Mouse (Mus musculus): ENCODE data around the gene Pcca. TPM values are rescaled to one million over a fixed set of nuclear protein-coding genes. Genes with fewer than 3 reads are reported as not detected.

Gene Pcca
- 6.7 and 13.4 TPM in 2 replicates for total RNA-seq (2014; rRNA removed)
- polyA plus RNA-seq (2015; fragmentation: Nextera tagmentation; extraction: Ambion mirVana): 39.1 and 42.8 TPM in 2 replicates

- Histone ChIP-seq H3K4me1 (ENCODE audit: insufficient read depth, low read length) (peaks cover 8% of the 10 kb centered on the region), H3K4me2 (ENCODE audit: low read depth, low read length) (peak within 1 kb of the TSS; percentile 87), H3K4me3 (ENCODE audit: low read length) (peak within 1 kb of the TSS; percentile 71), H3K36me3 (ENCODE audit: insufficient read depth, low read length) (no peaks in the 10 kb centered on the region), H3K9me3 (ENCODE audit: low read length) (no peaks in the 10 kb centered on the region), H3K27ac (peak within 1 kb of the TSS; percentile 82), H3K9ac (replicated peaks; ENCODE audit: low read length) (peak within 1 kb of the TSS; percentile 72), H3K27me3 (ENCODE audit: insufficient read depth, low read length) (no peaks in the 10 kb centered on the region)
- under 1% methylated on average over 54 of the region's 54 CpGs for whole genome bisulfite sequencing
- DNase-seq (ENCODE audit: low spot score) (peak; percentile 98), ATAC-seq (peak; percentile 100)
- TF ChIP-seq CTCF (IDR thresholded peaks at IDR 0.05; ENCODE audit: low read depth): 0 out of 2 replicates have a peak, but pooled peaks have one; percentile 25
These were observed at the start of gene Pcca for GRCm38 (mm10) chr14:122534017-122534924. Pcca (plus strand) TSS chr14:122534324.

GRCm38 (mm10) chr14:122484458-122484843 lies 49.7 kb upstream of the Pcca start:
- Histone ChIP-seq H3K4me3 (ENCODE audit: low read length) (peak overlapping the region; percentile 60), H3K27me3 (ENCODE audit: insufficient read depth, low read length) (0 out of 2 replicates have a peak, but pooled peaks cover 3% of the 10 kb centered on the region)

GRCm38 (mm10) chr14:122484844-122485551 lies 49.1 kb upstream of the Pcca start:
- Histone ChIP-seq H3K27ac (peak overlapping the region; percentile 89), H3K9ac (replicated peaks; ENCODE audit: low read length) (peak overlapping the region; percentile 89), H3K9me3 (ENCODE audit: low read length) (no peaks in the 10 kb centered on the region), H3K27me3 (ENCODE audit: insufficient read depth, low read length) (0 out of 2 replicates have a peak, but pooled peaks cover 3% of the 10 kb centered on the region), H3K36me3 (ENCODE audit: insufficient read depth, low read length) (no peaks in the 10 kb centered on the region), H3K4me2 (ENCODE audit: low read depth, low read length) (peak overlapping the region; percentile 68), H3K4me1 (ENCODE audit: insufficient read depth, low read length) (no peaks in the 10 kb centered on the region), H3K4me3 (ENCODE audit: low read length) (peak overlapping the region; percentile 60)
- DNase-seq (ENCODE audit: low spot score) (peak; percentile 62), ATAC-seq (peak; percentile 72)
- 9% methylated on average over 23 of the region's 24 CpGs for WGBS
- TF ChIP-seq CTCF (IDR thresholded peaks at IDR 0.05; ENCODE audit: low read depth): no peak

More at GRCm38 (mm10) chr14:122484458-122484843, 49.7 kb upstream of the Pcca start:
- ATAC-seq: peak; percentile 24; the same call in 1 of the 2 replicates
- no peak for DNase-seq (ENCODE audit: low spot score)
- TF ChIP-seq CTCF (IDR thresholded peaks at IDR 0.05; ENCODE audit: low read depth): no peak
- H3K9me3 ChIP-seq (ENCODE audit: low read length): no peaks in the 10 kb centered on the region
- H3K27ac ChIP-seq: peak overlapping the region; percentile 89
- 13% methylated on average over 4 of the region's 4 CpGs for WGBS
- peak overlapping the region; percentile 68 for H3K4me2 ChIP-seq (ENCODE audit: low read depth, low read length)
- H3K36me3 ChIP-seq (ENCODE audit: insufficient read depth, low read length): no peaks in the 10 kb centered on the region
- H3K9ac ChIP-seq (replicated peaks; ENCODE audit: low read length): peak overlapping the region; percentile 89
- H3K4me1 ChIP-seq (ENCODE audit: insufficient read depth, low read length): no peaks in the 10 kb centered on the region

- Histone ChIP-seq H3K9ac (replicated peaks; ENCODE audit: low read length) (peak overlapping the region; percentile 89), H3K4me3 (ENCODE audit: low read length) (peak overlapping the region; percentile 60), H3K9me3 (ENCODE audit: low read length) (no peaks in the 10 kb centered on the region), H3K4me2 (ENCODE audit: low read depth, low read length) (peak overlapping the region; percentile 68), H3K27ac (peak overlapping the region; percentile 89), H3K36me3 (ENCODE audit: insufficient read depth, low read length) (no peaks in the 10 kb centered on the region), H3K27me3 (ENCODE audit: insufficient read depth, low read length) (0 out of 2 replicates have a peak, but pooled peaks cover 3% of the 10 kb centered on the region), H3K4me1 (ENCODE audit: insufficient read depth, low read length) (no peaks in the 10 kb centered on the region)
- peak; percentile 40 for DNase-seq (ENCODE audit: low spot score)
- no peak for TF ChIP-seq CTCF (IDR thresholded peaks at IDR 0.05; ENCODE audit: low read depth)
- no peak for ATAC-seq
- WGBS: 8% methylated on average over 12 of the region's 12 CpGs
These were observed 48.4 kb upstream of the Pcca start for GRCm38 (mm10) chr14:122485635-122486181.

GRCm38 (mm10) chr14:122486611-122487010 lies 47.5 kb upstream of the Pcca start:
- peak overlapping the region; percentile 42; the same call in 1 of the 2 replicates for H3K27ac ChIP-seq
- WGBS: 11% methylated on average over 1 of the region's 1 CpGs
- DNase-seq (ENCODE audit: low spot score) (no peak), ATAC-seq (no peak)
- no peaks in the 10 kb centered on the region for H3K9me3 ChIP-seq (ENCODE audit: low read length)
- H3K36me3 ChIP-seq (ENCODE audit: insufficient read depth, low read length): no peaks in the 10 kb centered on the region
- peak overlapping the region; percentile 68 for H3K4me2 ChIP-seq (ENCODE audit: low read depth, low read length)
- H3K4me1 ChIP-seq (ENCODE audit: insufficient read depth, low read length): no peaks in the 10 kb centered on the region
- no peak for TF ChIP-seq CTCF (IDR thresholded peaks at IDR 0.05; ENCODE audit: low read depth)
- peak overlapping the region; percentile 89 for H3K9ac ChIP-seq (replicated peaks; ENCODE audit: low read length)
- H3K4me3 ChIP-seq (ENCODE audit: low read length): no peak overlapping the region
- peaks cover 11% of the 10 kb centered on the region; the same call in 1 of the 2 replicates for H3K27me3 ChIP-seq (ENCODE audit: insufficient read depth, low read length)

GRCm38 (mm10) chr14:122487366-122487765 lies 46.8 kb upstream of the Pcca start:
- no peak for ATAC-seq

More at GRCm38 (mm10) chr14:122487366-122487765, 46.8 kb upstream of the Pcca start:
- no peaks in the 10 kb centered on the region for H3K36me3 ChIP-seq (ENCODE audit: insufficient read depth, low read length)
- WGBS: 16% methylated on average over 5 of the region's 5 CpGs
- H3K27ac ChIP-seq: peak overlapping the region; percentile 69
- no peaks in the 10 kb centered on the region for H3K4me1 ChIP-seq (ENCODE audit: insufficient read depth, low read length)
- H3K4me2 ChIP-seq (ENCODE audit: low read depth, low read length): peak overlapping the region; percentile 68
- TF ChIP-seq CTCF (IDR thresholded peaks at IDR 0.05; ENCODE audit: low read depth): no peak
- peak; percentile 23 for DNase-seq (ENCODE audit: low spot score)
- no peaks in the 10 kb centered on the region for H3K9me3 ChIP-seq (ENCODE audit: low read length)
- H3K27me3 ChIP-seq (ENCODE audit: insufficient read depth, low read length): peaks cover 13% of the 10 kb centered on the region; the same call in 1 of the 2 replicates
- peak overlapping the region; percentile 51 for H3K9ac ChIP-seq (replicated peaks; ENCODE audit: low read length)
- peak overlapping the region; percentile 21 for H3K4me3 ChIP-seq (ENCODE audit: low read length)
